Mouse (Mus musculus): ENCODE results near the gene Plaa. TPM values are rescaled to one million over a fixed set of nuclear protein-coding genes. Genes with fewer than 3 reads are reported as not detected.

Gene Plaa
- total RNA-seq, 2 experiments from 2014 or later, result 44.0 to 51.0 TPM

DNA sequence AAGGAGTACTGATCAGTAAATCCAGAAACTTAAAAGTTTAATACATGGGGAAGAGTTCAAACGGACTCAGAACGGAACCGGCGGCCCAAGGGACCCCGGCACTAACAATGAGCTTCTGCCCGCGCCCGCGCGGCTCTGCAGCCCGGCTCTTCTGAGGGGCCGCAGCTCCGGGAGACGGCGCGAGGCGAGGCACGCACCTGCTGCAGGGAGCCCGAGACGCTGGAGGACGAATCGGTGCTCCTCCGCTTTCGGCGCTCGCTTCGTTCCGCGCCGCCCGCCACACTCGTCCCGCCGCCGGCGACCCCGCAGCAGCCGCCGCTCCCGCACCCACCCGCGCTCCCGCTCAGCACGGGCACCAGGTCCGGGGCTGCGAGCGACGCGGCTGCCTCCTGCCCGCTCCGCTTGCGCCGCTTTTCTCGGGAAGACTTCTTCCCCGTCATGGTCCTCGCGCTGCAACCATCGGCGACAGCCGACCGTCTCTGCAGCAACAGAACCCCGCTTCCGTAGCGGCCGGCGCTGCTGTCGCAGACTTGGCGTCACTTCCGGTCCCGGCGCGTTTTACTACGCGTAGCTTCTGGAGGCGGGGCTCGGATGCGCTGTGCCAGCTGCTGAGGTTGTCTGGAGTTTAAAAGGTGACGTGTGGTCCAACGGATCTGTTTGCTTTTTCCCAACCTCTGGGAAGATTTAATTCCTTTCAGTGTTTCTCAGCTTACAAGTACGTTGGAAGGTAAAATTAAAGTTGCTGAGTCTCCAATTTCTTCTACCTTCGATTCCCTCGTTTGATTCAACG lies 46.6 kb downstream of the Plaa start, which contains the start of the genes Gm10306 and Caap1:
Gene Gm10306, plus strand, starts transcription at position 282 of the 790 bp plus-strand sequence.
Gene Caap1, minus strand, starts transcription at position 532 of the 790 bp plus-strand sequence.
- peak; percentile 93 to 95 for DNase-seq

DNA sequence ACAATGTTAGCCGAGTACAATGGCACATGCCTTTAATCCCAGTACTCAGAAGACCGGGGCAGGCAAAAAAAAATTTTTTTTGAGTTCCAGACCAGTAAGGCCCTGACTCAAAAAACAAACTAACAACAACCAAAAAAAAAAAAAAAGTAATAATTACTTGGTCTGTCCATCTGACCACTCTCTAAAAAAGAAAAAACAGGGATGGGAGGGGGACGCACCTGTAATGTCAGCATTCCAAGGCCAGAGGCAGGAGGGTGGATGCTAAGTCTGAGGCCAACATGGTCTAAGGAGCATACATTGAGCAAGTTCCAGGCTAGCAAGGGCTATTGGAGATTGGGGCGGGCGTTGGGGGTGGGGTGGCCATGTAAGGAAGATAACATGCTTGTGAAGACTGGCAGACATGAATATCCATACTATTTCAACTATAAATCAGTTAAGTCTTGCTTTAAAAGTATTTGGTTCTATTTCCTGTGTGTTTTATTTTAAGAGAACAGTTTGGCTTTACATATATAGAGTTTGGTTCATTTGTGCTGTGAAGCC lies 48.0 kb downstream of the Plaa start:
- DNase-seq, result no peak

DNA sequence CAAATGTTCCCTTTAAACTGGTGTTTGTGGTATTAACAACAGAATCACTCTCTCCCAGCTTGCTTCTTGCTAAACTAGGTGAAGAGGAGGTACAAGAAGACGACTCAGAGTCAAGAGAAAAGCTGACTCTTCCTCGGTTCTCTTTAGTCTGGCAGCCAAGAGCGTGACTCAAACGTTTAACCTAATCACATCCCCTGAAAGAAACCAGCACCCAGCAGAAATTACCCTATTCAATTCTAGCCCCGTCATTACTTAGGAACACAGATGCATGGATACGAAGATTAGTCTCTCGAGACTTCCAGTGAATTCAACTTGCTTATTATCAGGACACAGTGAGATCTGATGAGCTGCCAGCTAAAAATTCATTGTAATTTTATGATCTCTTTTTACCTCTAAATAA lies 58.7 kb downstream of the Plaa start:
- DNase-seq, result no peak

DNA sequence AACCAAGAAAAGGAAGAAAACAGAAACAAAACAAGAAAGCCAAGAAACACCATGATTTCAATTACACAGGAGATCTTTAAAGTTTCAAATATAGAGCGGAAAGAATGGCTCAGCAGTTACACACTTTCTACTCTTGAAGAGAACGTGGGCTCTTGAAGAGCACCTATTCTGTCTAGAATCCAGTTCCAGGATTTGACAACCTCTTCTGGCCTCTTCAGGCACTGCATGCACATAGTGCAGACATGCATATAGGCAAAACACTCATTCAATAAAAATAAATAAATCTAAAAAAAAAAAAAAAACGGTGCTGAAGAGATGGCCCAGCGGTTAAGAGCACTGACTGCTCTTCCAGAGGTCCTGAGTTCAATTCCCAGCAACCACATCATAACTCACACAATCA lies 60.0 kb downstream of the Plaa start:
- no peak for DNase-seq

DNA sequence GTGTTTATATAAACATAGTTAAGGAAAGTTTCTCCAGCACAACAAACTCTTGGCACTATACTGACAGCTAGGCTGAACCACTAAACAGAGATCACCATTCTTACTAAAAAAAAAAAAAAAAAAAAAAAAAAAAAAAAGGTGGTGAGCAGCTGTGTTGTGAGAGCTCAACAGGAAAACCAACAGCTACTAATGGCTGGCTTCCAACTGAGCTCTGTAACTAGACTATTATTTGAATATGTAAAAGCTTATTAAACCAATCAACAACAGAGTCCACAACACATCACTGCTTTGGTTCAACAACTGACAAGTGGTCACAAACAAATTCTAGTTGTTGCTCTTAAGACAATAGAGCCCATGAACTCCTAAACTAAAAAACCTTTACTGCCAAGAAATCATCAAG lies 69.8 kb downstream of the Plaa start:
- no peak for DNase-seq

DNA sequence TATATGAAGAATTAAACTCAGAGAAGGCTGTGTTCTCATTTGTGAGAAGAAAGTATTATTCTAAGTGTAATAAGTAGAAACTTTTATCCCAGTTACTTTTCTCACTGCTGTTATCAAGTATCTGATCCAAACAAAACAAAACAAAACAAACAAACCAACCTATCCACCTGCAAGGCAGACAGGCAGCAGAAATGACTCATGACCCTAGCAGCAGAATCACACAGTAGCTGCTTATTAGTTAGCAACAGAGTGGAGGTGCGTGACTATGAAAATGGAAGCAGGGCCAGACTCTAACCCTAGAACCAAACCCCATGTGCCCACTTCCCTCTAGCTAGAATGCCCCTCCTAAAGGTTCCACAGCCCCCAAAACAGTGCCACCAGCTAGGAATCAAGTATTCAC lies 73.6 kb downstream of the Plaa start:
- no peak for DNase-seq

DNA sequence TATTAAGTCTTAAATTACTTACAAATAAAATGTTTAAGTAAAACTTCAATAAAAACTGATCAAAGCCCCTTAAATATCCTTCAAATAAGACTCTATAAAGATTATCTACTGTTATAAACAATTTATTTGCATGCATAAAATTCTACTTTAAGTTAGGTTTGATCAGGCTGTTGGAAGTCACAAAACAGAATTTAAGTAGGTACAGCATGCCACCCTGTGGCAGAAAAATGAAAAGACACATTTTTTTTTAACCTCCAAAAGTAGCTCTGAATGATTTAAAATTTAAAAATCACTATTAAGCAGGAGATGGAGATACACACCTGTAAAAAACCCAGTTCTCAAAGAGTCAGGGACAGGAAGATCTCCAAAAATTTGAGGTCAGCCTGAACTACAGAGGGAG lies 79.7 kb downstream of the Plaa start:
- no peak for DNase-seq

DNA sequence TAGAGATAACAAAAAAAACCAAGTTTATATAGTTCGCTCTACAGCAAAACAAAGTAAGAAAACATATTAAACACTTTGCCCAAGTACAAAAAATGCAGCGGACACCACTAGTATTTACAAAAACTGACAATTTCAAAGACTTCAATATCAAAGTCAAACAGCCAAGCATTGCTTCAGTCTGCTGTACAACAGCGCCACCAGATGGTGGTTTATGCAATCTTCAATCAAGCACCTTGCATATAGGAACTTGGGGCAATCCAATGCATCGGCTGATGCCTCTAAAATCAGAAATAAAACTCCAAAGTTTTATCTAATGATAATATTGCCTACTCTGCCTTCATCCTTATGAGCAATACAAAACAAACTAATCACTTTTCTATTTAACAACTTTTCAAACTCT lies 85.4 kb downstream of the Plaa start:
- peak; percentile 3 to 57 for DNase-seq

Other genes starting within 250 kb of the Plaa start
- not detected for gene Gm10306, start 46.7 kb downstream of the Plaa start, total RNA-seq (2021)
- 1 to 10 TPM; 2.7 to 3.6 TPM for gene Caap1, start 46.4 kb downstream of the Plaa start, total RNA-seq (2021)
- gene Ift74, start 11.2 kb upstream of the Plaa start, total RNA-seq (2021), result 1 to 10 TPM; 3.2 to 4.5 TPM
- not detected for gene Lrrc19, start 46.9 kb upstream of the Plaa start, total RNA-seq (2021)
- 10 to 100 TPM; 32.2 to 34.7 TPM for gene Tek, start 136.0 kb upstream of the Plaa start, total RNA-seq (2021)

Measured in heart, adult 18-20 months (tissue).